Mouse (Mus musculus) liver (tissue): ENCODE measurements around the gene Msh4.

Experiments used
- DNase-seq: peaks from one replicate; pipeline ENCODE4 v3.0.0-alpha.2; 2020; ENCODE audit warnings: mixed read lengths

The Msh4 gene

DNA sequence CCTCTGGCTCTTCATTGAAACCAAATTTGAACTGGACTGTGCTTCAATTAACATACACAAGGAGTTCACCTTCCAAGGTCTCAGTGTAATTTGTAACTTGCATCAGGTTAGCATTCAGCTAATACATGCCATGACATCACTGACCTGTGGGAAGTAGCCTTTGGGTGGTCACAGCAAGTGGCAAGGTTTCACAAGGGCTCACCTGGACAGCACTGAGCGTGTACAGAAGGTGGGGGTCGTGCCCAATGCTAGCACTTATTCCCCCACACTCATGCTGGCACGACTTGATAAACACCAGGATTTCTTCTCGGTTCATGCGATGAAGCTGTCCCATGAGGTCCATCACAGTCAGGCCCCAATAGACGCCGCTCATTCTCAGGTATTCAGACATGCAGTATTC lies 4.6 kb upstream of the Msh4 start:
- DNase-seq: no peak

DNA sequence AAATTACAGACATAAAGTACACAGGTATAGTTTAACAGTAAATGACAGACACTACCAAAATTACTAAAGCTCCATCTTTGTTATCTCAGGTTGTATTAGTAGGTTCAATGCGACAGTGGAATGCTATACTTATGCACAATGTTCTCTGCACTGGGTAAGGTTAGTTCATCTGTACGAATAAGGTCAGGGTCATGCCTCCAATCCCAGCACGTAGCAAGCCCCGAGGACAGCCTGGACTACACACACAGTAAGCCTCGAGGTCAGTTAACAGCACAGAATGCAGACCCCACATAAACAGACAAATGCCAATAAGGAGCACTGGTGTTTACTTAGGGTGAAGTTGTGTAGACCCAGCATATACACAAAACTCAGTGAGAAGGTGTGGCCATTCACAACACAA lies 3.0 kb upstream of the Msh4 start:
- DNase-seq: no peak

DNA sequence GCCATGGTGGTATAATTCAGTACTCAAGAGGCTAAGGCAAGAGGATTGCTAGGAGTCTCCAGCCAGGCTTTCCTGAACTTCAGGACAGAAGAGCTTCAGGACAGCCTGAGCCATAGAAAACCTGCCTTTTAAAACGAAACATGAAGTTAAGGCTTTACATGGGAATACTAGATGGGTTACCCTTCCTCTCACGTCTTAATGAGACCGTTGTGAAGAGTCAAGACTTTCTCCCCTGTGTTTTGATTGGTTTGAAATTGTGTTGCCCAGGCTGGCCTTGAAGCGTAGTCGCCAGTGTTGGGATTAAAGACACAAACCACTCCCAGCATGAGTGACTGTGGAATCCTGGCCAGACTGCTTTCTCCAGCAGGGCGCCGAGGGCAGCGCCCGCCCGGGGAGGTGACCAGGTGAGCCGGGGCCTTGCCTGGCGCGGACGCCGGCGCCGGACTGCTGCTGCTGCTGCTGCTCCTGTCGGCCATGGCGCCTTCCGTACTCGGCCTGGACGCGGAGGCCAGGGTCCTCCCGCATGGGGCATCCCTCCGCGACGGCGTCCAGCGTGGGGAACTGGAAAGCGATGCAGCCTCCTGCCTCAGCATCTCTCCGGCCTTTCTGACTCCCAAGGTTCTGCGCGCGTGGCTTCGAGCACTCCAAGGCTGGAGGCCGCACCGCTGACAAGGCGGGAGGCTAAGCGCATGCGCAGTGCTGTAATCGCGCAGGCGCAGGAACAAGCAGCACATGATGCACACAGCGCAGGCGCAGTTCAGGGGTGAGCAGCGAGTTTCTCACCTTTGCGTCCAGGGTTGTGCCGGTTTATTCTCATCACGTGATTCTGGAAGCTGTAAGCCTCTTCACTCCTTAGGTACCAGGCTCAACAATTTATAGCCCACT lies 445 bp downstream of the Msh4 start:
- DNase-seq: peak; percentile 50

GRCm38 (mm10) chr3:153904586-153904985 lies 1.4 kb downstream of the Msh4 start:
- peak; percentile 67 for DNase-seq

DNA sequence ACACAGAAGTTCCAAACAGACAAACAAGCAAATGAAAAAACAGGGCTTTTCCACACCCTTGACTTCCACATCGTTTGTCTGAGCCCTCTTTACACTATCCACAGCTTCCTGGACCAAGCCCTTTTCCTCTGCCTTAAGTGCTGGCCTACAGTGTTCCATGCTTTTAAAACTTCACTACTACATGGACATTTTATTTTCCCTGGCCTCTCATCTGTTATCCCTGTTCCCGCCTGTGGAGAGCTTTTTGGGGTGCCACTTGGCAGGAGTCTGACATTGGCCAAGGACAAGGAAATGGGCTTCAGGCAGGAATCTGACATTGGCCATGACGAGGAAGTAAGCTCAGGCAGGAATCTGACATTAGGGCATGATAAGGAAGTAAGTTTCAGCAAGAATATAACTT lies 3.3 kb downstream of the Msh4 start:
- no peak for DNase-seq

DNA sequence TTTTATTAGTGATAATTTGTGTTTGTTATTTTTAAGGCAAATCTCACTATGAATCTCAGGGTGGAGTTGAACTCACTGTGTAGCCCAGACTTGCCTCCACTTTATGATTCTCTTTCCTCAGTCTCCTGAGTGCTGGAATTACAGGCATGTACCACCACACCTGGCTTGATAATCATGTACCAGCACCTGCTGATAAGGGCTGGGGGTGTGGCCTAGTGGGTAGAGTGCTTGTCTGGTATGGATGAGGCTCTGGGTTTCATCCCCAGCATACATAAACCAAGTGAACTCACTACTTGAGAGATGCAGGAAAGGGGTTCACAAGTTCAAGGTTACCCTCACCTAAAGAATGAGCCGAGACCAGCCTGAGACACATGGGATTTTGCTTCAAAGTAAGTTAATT lies 4.0 kb downstream of the Msh4 start:
- peak; percentile 61 for DNase-seq

- DNase-seq: no peak
Measured at GRCm38 (mm10) chr3:153897216-153897615, 8.7 kb downstream of the Msh4 start.

GRCm38 (mm10) chr3:153895454-153895853 lies 10.5 kb downstream of the Msh4 start:
- DNase-seq: no peak

GRCm38 (mm10) chr3:153889188-153889781 lies 16.7 kb downstream of the Msh4 start:
- no peak for DNase-seq

GRCm38 (mm10) chr3:153888141-153888540 lies 17.8 kb downstream of the Msh4 start:
- DNase-seq: peak; percentile 71

GRCm38 (mm10) chr3:153886296-153886695 lies 19.6 kb downstream of the Msh4 start:
- peak; percentile 32 for DNase-seq

GRCm38 (mm10) chr3:153871396-153871795 lies 34.5 kb downstream of the Msh4 start:
- no peak for DNase-seq

DNA sequence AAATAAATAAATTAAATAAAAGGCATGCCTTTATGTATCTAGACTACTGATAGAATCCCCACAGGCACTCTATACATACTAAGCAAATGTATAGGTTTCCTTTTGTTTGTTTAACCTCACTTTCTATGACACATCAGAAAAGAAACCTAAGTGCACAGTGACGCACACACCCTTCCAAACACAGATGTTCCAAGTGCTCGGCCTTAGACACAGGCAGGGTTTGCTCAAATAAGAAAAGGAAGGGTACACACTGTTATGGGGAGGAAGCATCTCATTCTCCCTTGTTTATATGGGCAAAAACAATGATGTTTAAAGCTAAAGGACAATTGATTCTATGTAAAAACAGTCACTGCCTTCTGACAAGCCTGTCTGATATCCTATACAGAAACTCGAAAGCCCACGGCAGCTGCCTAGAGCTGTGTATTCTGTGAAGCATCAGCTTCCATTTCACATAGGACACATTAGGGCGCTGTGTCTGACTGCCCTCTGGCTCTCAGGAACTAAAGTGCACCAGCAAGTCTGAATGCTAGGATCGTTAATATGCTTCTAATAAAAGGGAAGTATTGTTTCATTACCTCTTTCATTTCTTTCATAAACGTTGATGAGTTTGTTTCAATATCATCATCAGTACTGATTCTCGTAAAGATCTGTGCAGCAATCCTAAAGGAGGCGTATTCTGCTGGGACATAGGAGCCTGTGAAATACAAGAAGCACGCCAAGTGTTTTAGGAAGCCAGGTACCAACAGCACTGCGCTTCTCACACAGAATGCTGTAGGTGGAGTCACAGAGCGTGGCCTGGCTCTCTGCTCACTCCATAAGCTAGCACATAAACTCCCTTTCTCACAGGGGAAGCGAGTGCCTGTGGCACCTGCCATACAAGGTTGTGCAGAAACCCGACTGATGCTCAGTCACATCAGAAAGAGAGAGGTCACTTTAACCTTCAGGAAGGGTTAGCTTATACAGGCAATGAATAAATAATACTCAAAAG lies 38.5 kb downstream of the Msh4 start:
- no peak for DNase-seq

- no peak for DNase-seq
Measured at GRCm38 (mm10) chr3:153864636-153865429, 41.1 kb downstream of the Msh4 start.

DNA sequence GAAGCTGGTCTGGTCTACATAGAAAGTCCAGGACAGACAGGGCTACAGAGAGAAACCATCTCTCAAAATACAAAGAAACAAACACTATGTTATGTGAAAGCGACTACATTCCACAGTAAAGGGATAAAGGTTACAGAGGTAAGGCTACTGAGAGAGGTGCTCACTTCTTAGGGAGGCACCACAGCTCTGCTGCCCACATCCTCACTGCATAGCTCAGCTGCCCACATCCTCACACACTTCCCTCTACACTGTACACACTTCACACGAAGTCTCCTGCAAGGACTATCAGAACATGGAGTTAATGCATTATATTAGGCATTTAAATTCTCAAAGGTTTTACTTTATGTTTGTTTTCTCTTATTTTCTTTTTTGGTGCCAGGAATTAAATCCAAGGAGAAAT lies 42.1 kb downstream of the Msh4 start:
- DNase-seq: no peak

GRCm38 (mm10) chr3:153860392-153860791 lies 45.5 kb downstream of the Msh4 start:
- peak; percentile 59 for DNase-seq

GRCm38 (mm10) chr3:153858350-153859001 lies 47.5 kb downstream of the Msh4 start:
- no peak for DNase-seq

DNA sequence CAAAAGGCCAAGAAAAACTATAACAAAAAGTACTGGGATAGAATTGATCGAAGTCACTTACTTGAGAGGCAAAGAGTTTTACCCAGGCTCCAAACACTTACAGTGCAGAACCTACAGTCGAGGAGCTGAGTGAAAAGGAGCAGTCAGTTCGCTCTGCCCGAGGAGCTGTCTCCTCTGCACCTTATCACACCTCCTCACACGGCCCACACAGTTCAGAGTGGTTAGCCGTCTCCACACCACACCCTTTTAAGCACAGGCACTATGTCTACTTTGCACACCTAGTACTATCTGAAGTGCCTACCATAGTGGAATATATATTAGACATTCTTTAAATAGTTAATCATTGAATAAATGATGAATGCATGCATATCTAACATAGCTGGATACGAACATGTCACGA lies 53.7 kb downstream of the Msh4 start:
- DNase-seq: peak; percentile 91

GRCm38 (mm10) chr3:153850759-153851158 lies 55.2 kb downstream of the Msh4 start:
- peak; percentile 82 for DNase-seq

DNA sequence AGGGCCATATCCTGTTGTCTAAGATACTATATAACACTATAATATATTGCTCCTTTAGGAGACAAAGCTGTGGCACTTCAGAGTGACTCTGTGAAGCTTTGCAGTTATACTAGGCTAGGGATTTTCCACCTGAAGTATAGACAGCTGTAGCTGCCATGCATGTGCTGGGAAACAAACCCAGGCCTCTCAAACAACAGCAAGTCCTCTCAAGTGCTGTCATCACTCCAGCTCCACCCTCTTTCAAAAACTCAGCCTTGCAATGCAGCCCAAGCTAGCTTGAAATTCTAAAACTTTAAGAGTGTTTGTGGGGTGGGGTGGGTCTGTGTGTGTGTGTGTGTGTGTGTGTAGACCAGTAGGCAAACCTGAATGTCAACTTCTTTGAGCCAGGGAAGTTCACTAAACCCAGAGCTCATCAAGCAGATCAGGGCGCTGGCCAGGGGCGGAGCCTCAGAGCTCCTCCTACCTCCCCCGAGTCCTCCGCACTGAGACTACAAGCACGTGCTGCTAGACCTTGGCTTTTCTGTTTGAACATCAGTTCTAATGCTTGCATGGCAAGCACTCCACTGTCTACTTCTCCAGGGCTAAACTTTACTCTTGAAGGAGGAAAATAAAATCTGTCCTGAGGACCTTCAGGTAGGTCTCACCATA lies 56.4 kb downstream of the Msh4 start:
- DNase-seq: peak; percentile 91

GRCm38 (mm10) chr3:153847207-153847733 lies 58.7 kb downstream of the Msh4 start:
- DNase-seq: no peak
